Mouse (Mus musculus) G1E-ER4 (cell line): ENCODE measurements around the gene Znrd1as. TPM values are rescaled to one million over a fixed set of nuclear protein-coding genes. Genes with fewer than 3 reads are reported as not detected.

Experiments used
- GATA1 ChIP-seq: IDR thresholded peaks from one replicate; pipeline ENCODE4 v1.8.0; 2012; ENCODE audit warnings: low read length, inconsistent platforms
- polyA plus RNA-seq: library from polyadenylated mRNA; stranded (reverse); fragments of >175 nt; gene quantifications from 2 replicates; pipeline ENCODE4 v1.2.3, GENCODE M21; 2012

Znrd1as gene
- polyA plus RNA-seq, 1 experiment = 0.56 TPM

- TF ChIP-seq GATA1 = no peak
Observed at GRCm38 (mm10) chr17:37008161-37008560, 49.8 kb downstream of the Znrd1as start.

GRCm38 (mm10) chr17:37009460-37010042, 51.2 kb downstream of the Znrd1as start:
- no peak for TF ChIP-seq GATA1

- TF ChIP-seq GATA1 = no peak
Observed at GRCm38 (mm10) chr17:37011719-37012118, 53.3 kb downstream of the Znrd1as start.

DNA sequence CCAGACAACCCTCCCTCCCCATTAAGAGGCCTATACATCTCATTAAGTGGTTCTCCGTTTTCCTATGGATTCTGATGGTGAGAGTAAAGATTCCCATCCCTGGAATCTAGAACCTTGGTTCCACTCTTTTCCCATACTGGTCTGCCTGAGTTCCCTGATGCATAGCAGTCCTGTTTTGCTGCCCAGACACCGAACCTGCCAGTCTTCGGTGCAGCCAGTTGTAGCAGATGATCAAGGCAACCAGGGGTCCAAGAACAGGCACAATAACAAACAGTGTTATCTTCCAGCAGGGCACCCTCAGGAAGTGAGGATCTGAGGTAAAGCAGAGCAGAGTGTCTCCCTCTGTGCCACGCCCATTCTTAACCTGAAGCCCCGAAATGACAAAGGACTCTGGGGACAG, 53.7 kb downstream of the Znrd1as start:
- TF ChIP-seq GATA1 = no peak

Other genes starting within 250 kb of the Znrd1as start
- gene H2-M10.5, start 185.7 kb upstream of the Znrd1as start, polyA plus RNA-seq = not detected in 2 replicates
- not detected in 2 replicates for gene H2-M10.6, start 146.4 kb upstream of the Znrd1as start, polyA plus RNA-seq
- gene Trim26, start 121.5 kb upstream of the Znrd1as start, polyA plus RNA-seq = 7.1 and 7.9 TPM in 2 replicates
- gene Trim15, start 91.4 kb upstream of the Znrd1as start, polyA plus RNA-seq = not detected in 2 replicates
- gene Trim10, start 89.0 kb upstream of the Znrd1as start, polyA plus RNA-seq = 4.3 and 11.7 TPM in 2 replicates
- gene Trim40, start 68.5 kb upstream of the Znrd1as start, polyA plus RNA-seq = not detected in 2 replicates
- not detected in 2 replicates for gene Trim31, start 60.5 kb upstream of the Znrd1as start, polyA plus RNA-seq
- not detected in 2 replicates for gene Rnf39, start 15.7 kb upstream of the Znrd1as start, polyA plus RNA-seq
- 252 and 445 TPM in 2 replicates for gene Ppp1r11, start 6.9 kb upstream of the Znrd1as start, polyA plus RNA-seq
- 3.8 and 5.8 TPM in 2 replicates for gene Znrd1, start within 50 bp of the Znrd1as start, polyA plus RNA-seq
- gene 2410137M14Rik, start 22.6 kb downstream of the Znrd1as start, polyA plus RNA-seq = not detected in 2 replicates
- gene H2-M5, start 30.9 kb downstream of the Znrd1as start, polyA plus RNA-seq = not detected in 2 replicates
- gene Zfp57, start 42.6 kb downstream of the Znrd1as start, polyA plus RNA-seq = not detected in 2 replicates
- not detected in 2 replicates for gene Mog, start 64.8 kb downstream of the Znrd1as start, polyA plus RNA-seq
- gene Gabbr1, start 87.4 kb downstream of the Znrd1as start, polyA plus RNA-seq = 20.1 and 23.9 TPM in 2 replicates
- not detected in 2 replicates for gene Olfr90, start 129.9 kb downstream of the Znrd1as start, polyA plus RNA-seq
- not detected in 2 replicates for gene Olfr91, start 139.7 kb downstream of the Znrd1as start, polyA plus RNA-seq
- gene Olfr92, start 161.5 kb downstream of the Znrd1as start, polyA plus RNA-seq = not detected in 2 replicates
- not detected in 2 replicates for gene Olfr93, start 202.9 kb downstream of the Znrd1as start, polyA plus RNA-seq
- not detected in 2 replicates for gene Ubd, start 235.3 kb downstream of the Znrd1as start, polyA plus RNA-seq
- not detected in 2 replicates for gene Olfr94, start 242.4 kb downstream of the Znrd1as start, polyA plus RNA-seq